Mouse (Mus musculus): ENCODE data around the gene Lcn2. TPM values are rescaled to one million over a fixed set of nuclear protein-coding genes. Genes with fewer than 3 reads are reported as not detected.

Lcn2 gene
- polyA plus RNA-seq, 1 experiment = 23.8 TPM

DNA sequence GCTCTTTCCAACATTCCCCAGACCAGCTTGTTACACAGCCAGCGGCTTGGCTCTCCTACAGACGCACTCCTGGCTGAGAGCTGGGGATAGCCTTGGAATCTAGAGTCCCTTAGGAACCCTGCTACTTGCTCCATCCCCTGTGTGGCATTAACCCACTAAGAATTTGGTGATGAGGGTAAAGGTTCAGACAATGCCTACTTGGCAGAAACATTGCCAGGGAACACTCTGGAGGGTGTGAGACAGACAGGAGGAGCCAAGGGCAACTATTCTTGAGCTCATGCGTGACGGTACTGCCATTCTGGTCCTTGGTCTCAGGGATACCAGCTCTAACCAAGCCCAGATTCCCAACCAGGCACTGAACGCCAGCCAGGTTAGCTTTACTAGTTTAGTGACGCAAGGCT lies 33.8 kb upstream of the Lcn2 start:
- Histone ChIP-seq H3K27me3 (ENCODE audit: control insufficient read depth, insufficient read depth, low read length) (no peaks in the 10 kb centered on the region), H3K4me1 (replicated peaks; ENCODE audit: control insufficient read depth, insufficient read depth, low read length) (peaks cover 11% of the 10 kb centered on the region), H3K4me3 (ENCODE audit: control insufficient read depth, insufficient read depth, low read length) (no peak overlapping the region), H3K27ac (ENCODE audit: control insufficient read depth, insufficient read depth, low read length) (no peak overlapping the region), H3K36me3 (ENCODE audit: control insufficient read depth, insufficient read depth, low read length) (peaks cover 34% of the 10 kb centered on the region)
- DNase-seq = no peak
- TF ChIP-seq CTCF (IDR thresholded peaks at IDR 0.05; ENCODE audit: borderline replicate concordance, control insufficient read depth, extremely low read depth, insufficient read depth, low read length, poor library complexity) = no peak
- TF ChIP-seq POLR2A (IDR thresholded peaks at IDR 0.05; ENCODE audit: control insufficient read depth, extremely low read depth, insufficient read depth, low read length, poor library complexity) = no peak
- WGBS = 96% methylated on average over 6 of the region's 6 CpGs

DNA sequence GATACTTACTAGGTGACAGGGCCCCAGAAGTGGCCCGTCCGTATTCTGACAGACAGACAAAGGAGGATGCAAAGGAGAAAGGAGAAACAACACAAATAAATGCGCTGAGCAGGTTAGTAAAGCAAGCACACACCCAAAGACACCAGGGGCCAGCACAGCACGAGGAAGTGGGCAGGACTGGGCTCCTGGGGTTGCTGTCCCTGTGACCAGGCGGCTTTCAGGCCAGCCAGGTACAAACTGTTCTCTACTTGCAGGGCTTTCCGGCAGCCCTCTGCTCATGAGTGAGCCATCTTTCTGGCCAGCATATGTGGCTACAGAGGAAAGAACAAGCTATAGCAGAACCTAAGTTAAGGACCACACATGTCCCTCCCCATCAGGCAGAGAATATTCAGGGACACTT lies 32.6 kb upstream of the Lcn2 start:
- DNase-seq = no peak
- Histone ChIP-seq H3K4me1 (replicated peaks; ENCODE audit: control insufficient read depth, insufficient read depth, low read length) (peaks cover 11% of the 10 kb centered on the region), H3K27ac (ENCODE audit: control insufficient read depth, insufficient read depth, low read length) (no peak overlapping the region), H3K36me3 (ENCODE audit: control insufficient read depth, insufficient read depth, low read length) (peaks cover 45% of the 10 kb centered on the region), H3K4me3 (ENCODE audit: control insufficient read depth, insufficient read depth, low read length) (no peak overlapping the region), H3K27me3 (ENCODE audit: control insufficient read depth, insufficient read depth, low read length) (no peaks in the 10 kb centered on the region)
- WGBS = 96% methylated on average over 6 of the region's 6 CpGs
- TF ChIP-seq POLR2A (IDR thresholded peaks at IDR 0.05; ENCODE audit: control insufficient read depth, extremely low read depth, insufficient read depth, low read length, poor library complexity) = no peak
- TF ChIP-seq CTCF (IDR thresholded peaks at IDR 0.05; ENCODE audit: borderline replicate concordance, control insufficient read depth, extremely low read depth, insufficient read depth, low read length, poor library complexity) = no peak

DNA sequence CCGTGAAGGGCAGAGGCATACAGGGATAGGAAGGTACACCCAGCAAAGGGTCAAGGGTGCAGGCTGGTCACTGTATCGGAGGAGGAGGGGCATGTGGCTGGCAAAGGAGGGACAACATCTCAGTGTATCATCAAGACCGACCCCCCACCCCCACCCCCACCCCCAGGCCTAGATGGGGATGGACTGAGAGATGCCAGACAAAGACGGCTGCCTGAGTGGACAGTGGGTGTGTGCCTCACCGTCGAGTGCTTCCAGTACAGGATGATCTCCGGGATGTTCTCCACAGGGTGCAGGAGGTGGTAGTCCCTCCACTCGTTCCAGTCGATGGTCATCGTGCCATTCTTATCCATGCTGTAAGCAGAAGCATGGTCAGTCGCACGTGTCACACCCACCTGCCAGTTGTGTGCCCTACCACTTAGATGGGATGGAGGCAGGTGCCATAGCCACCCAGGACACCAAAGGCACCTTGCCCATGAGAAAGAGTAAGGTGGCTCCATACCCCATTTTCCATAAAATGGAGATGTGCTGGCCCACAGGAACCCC lies 32.1 kb upstream of the Lcn2 start:
- Histone ChIP-seq H3K4me3 (ENCODE audit: control insufficient read depth, insufficient read depth, low read length) (no peak overlapping the region), H3K27ac (ENCODE audit: control insufficient read depth, insufficient read depth, low read length) (no peak overlapping the region)

DNA sequence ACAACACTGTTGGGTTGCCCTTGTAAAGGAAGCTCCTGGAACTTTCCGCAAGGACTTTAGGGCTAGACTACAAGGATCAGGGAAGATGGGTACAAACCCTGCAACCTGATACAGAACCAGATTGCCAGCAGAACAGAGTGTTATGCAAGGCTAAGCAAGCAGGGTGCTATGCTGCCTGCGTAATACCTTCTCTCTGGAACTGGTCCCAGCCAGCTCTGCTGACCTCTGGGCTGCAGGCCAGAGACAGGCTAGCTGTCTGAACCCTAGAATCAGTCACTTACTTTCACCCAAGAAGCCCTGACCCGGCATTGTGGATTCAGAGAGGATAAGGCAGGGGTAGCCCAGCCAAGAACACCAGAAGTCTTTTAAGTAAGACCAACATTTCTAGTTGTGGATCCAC lies 31.3 kb upstream of the Lcn2 start:
- WGBS = 94% methylated on average over 3 of the region's 3 CpGs
- Histone ChIP-seq H3K36me3 (ENCODE audit: control insufficient read depth, insufficient read depth, low read length) (peaks cover 53% of the 10 kb centered on the region), H3K4me1 (replicated peaks; ENCODE audit: control insufficient read depth, insufficient read depth, low read length) (peaks cover 11% of the 10 kb centered on the region), H3K27ac (ENCODE audit: control insufficient read depth, insufficient read depth, low read length) (no peak overlapping the region), H3K4me3 (ENCODE audit: control insufficient read depth, insufficient read depth, low read length) (no peak overlapping the region), H3K27me3 (ENCODE audit: control insufficient read depth, insufficient read depth, low read length) (no peaks in the 10 kb centered on the region)
- no peak for DNase-seq
- TF ChIP-seq CTCF (IDR thresholded peaks at IDR 0.05; ENCODE audit: borderline replicate concordance, control insufficient read depth, extremely low read depth, insufficient read depth, low read length, poor library complexity) = no peak
- TF ChIP-seq POLR2A (IDR thresholded peaks at IDR 0.05; ENCODE audit: control insufficient read depth, extremely low read depth, insufficient read depth, low read length, poor library complexity) = no peak

More for the DNA sequence above, 32.1 kb upstream of the Lcn2 start:
- no peaks in the 10 kb centered on the region for H3K27me3 ChIP-seq (ENCODE audit: control insufficient read depth, insufficient read depth, low read length)
- no peak for DNase-seq
- 95% methylated on average over 12 of the region's 12 CpGs for WGBS
- H3K4me1 ChIP-seq (replicated peaks; ENCODE audit: control insufficient read depth, insufficient read depth, low read length) = peaks cover 11% of the 10 kb centered on the region
- TF ChIP-seq POLR2A (IDR thresholded peaks at IDR 0.05; ENCODE audit: control insufficient read depth, extremely low read depth, insufficient read depth, low read length, poor library complexity) = no peak
- TF ChIP-seq CTCF (IDR thresholded peaks at IDR 0.05; ENCODE audit: borderline replicate concordance, control insufficient read depth, extremely low read depth, insufficient read depth, low read length, poor library complexity) = no peak
- H3K36me3 ChIP-seq (ENCODE audit: control insufficient read depth, insufficient read depth, low read length) = peaks cover 49% of the 10 kb centered on the region

DNA sequence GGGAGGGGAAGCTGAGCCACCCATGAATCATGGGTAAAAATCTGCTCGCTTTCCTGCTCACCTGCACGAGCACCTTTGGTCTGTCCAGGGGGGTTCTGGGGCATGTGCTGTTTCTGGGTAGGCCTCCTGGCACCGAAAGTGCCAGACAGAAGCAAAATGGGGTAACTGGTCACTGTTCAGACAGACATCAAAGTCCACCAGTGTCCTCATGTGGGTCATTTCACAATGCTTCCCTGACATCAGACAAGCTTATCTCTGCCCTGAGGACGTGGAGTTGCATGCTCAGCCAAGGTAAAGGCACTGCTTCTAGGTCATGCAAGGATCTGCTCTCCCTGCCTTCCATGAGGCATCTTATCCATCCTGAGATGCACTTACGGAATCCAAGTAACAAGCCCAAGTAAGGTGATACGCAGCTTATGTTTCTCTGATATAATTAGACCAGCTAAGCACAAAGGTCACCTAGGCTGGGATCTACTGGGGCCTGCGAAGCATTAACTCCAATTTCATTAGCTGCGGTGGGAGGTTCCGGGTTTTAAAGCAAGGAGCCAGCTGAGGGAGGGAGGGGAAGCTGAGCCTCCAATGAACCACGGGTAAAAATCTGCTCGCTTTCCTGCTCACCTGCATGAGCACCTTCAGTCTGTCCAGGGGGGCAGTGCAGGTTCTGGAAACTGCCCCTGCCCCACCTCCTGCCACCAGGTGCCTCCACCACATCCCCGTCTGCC lies 30.5 kb upstream of the Lcn2 start:
- Histone ChIP-seq H3K27me3 (ENCODE audit: control insufficient read depth, insufficient read depth, low read length) (no peaks in the 10 kb centered on the region), H3K4me1 (replicated peaks; ENCODE audit: control insufficient read depth, insufficient read depth, low read length) (peaks cover 6% of the 10 kb centered on the region), H3K27ac (ENCODE audit: control insufficient read depth, insufficient read depth, low read length) (no peak overlapping the region), H3K4me3 (ENCODE audit: control insufficient read depth, insufficient read depth, low read length) (no peak overlapping the region), H3K36me3 (ENCODE audit: control insufficient read depth, insufficient read depth, low read length) (peaks cover 53% of the 10 kb centered on the region)
- no peak for TF ChIP-seq POLR2A (IDR thresholded peaks at IDR 0.05; ENCODE audit: control insufficient read depth, extremely low read depth, insufficient read depth, low read length, poor library complexity)
- no peak for TF ChIP-seq CTCF (IDR thresholded peaks at IDR 0.05; ENCODE audit: borderline replicate concordance, control insufficient read depth, extremely low read depth, insufficient read depth, low read length, poor library complexity)
- WGBS = 92% methylated on average over 12 of the region's 12 CpGs
- no peak for DNase-seq

DNA sequence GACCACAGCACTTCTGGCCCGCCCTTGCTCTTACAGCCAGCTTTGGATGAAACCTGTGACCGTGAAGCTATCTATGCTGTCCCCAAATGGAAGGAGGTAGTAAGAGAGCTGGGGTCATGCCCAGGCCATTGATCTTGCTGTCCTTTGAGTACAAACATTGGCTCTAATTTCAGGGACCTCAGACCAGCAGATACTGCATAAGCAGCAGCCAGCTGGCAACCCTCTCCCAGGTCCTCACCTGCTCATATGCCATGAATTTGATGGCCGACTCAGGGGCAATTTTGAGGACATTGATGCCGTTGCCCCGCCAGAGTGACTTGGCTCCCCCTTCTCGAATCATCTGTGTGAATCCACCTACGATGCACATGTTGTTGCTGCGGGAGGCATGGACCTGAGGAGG lies 29.4 kb upstream of the Lcn2 start:
- Histone ChIP-seq H3K36me3 (ENCODE audit: control insufficient read depth, insufficient read depth, low read length) (peaks cover 53% of the 10 kb centered on the region), H3K27ac (ENCODE audit: control insufficient read depth, insufficient read depth, low read length) (no peak overlapping the region), H3K4me3 (ENCODE audit: control insufficient read depth, insufficient read depth, low read length) (no peak overlapping the region), H3K4me1 (replicated peaks; ENCODE audit: control insufficient read depth, insufficient read depth, low read length) (no peaks in the 10 kb centered on the region), H3K27me3 (ENCODE audit: control insufficient read depth, insufficient read depth, low read length) (no peaks in the 10 kb centered on the region)
- TF ChIP-seq CTCF (IDR thresholded peaks at IDR 0.05; ENCODE audit: borderline replicate concordance, control insufficient read depth, extremely low read depth, insufficient read depth, low read length, poor library complexity) (no peak), POLR2A (IDR thresholded peaks at IDR 0.05; ENCODE audit: control insufficient read depth, extremely low read depth, insufficient read depth, low read length, poor library complexity) (no peak)
- DNase-seq = no peak
- WGBS = 97% methylated on average over 8 of the region's 8 CpGs

All from thymus, adult 2 months (tissue).